Mouse (Mus musculus): ENCODE results near the gene Yaf2.

DNA sequence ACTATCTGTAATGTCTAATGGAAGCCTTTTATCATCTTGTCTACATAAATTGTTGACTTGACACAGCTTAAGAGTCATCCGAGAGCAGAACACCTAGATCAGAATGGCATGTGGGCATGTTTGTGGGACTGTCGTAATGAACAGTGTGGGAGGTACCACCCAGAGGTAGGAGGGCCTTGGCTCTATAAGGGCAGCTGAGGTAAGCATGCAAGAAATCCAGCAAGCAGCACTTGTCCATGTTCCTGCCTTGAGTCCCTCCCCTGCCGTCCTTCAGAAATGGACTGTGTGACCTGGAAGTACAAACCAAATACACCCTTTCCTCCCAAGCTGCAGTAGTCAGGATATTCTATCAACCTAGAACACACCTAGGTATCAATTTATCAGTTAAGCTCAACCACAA lies 71.5 kb downstream of the Yaf2 start:
- TF ChIP-seq POLR2A (IDR thresholded peaks at IDR 0.05; ENCODE audit: control insufficient read depth in 1 of 2, insufficient read depth in 1 of 2, low read depth in 1 of 2, low read length in 2 of 2, poor library complexity in 1 of 2) = no peak
- no peak for TF ChIP-seq CTCF (IDR thresholded peaks at IDR 0.05 in 2 of 3, conservative IDR thresholded peaks at IDR 0.05 in 1 of 3; ENCODE audit: control insufficient read depth in 1 of 3, insufficient read depth in 1 of 3, low read depth in 2 of 3, low read length in 3 of 3, poor library complexity in 1 of 3, severe bottlenecking in 1 of 3)
- no peak for TF ChIP-seq EP300 (IDR thresholded peaks at IDR 0.05; ENCODE audit: low read depth in 1 of 2, low read length in 2 of 2)
- TF ChIP-seq UBTF (IDR thresholded peaks at IDR 0.05; ENCODE audit: borderline replicate concordance, insufficient read depth, low read depth, low read length) = no peak
- no peak for TF ChIP-seq MAZ (IDR thresholded peaks at IDR 0.05; ENCODE audit: low read depth, low read length)
- TF ChIP-seq USF1 (IDR thresholded peaks at IDR 0.05; ENCODE audit: low read depth, low read length) = no peak
- TF ChIP-seq USF2 (IDR thresholded peaks at IDR 0.05; ENCODE audit: borderline replicate concordance in 1 of 2, insufficient read depth in 1 of 2, low read depth in 1 of 2, low read length in 2 of 2) = no peak
- no peak for TF ChIP-seq ZNF384 (IDR thresholded peaks at IDR 0.05; ENCODE audit: low read depth, low read length)

Data from MEL (cell line).